Mouse (Mus musculus) forebrain, postnatal 0 days (tissue): ENCODE data around the gene Rrbp1. TPM values are rescaled to one million over a fixed set of nuclear protein-coding genes. Genes with fewer than 3 reads are reported as not detected.

Source experiments
- ATAC-seq: fragments of 200-750 bp; cut with Nextera tagmentation; 2 replicates; pipeline ENCODE4 v1.8.0; 2017; ENCODE audit warnings: mild to moderate bottlenecking, moderate library complexity
- DNase-seq: peaks from one replicate; pipeline ENCODE4 v3.0.0-alpha.2; 2015
- H3K27ac ChIP-seq: fragments of 300-500 bp; sonication (generic); 2 replicates; pipeline ENCODE4 v1.5.1; 2014; ENCODE audit warnings: low read depth, mild to moderate bottlenecking, antibody characterized with exemption, low read length, moderate library complexity, mixed read lengths
- H3K27me3 ChIP-seq: fragments of 300-500 bp; sonication (generic); 2 replicates; pipeline ENCODE4 v1.6.1; 2014; ENCODE audit warnings: mild to moderate bottlenecking, low read length, mixed read lengths; ENCODE audit not compliant: insufficient read depth
- H3K36me3 ChIP-seq: fragments of 300-500 bp; sonication (generic); 2 replicates; pipeline ENCODE4 v1.6.1; 2014; ENCODE audit warnings: mild to moderate bottlenecking, moderate library complexity; ENCODE audit not compliant: insufficient read depth
- H3K4me1 ChIP-seq: fragments of 300-500 bp; sonication (generic); 2 replicates; pipeline ENCODE4 v1.6.1; 2014; ENCODE audit warnings: antibody characterized with exemption; ENCODE audit not compliant: insufficient read depth
- H3K4me2 ChIP-seq: fragments of 300-500 bp; sonication (generic); 2 replicates; pipeline ENCODE4 v1.6.1; 2014; ENCODE audit warnings: low read depth, mild to moderate bottlenecking, moderate library complexity
- H3K4me3 ChIP-seq: fragments of 300-500 bp; sonication (generic); 2 replicates; pipeline ENCODE4 v1.5.1; 2014; ENCODE audit warnings: low read depth, low read length, mixed read lengths
- H3K9ac ChIP-seq: fragments of 300-500 bp; sonication (generic); 2 replicates; pipeline ENCODE4 v1.6.1; 2014; ENCODE audit warnings: mild to moderate bottlenecking
- H3K9me3 ChIP-seq: fragments of 300-500 bp; sonication (generic); 2 replicates; pipeline ENCODE4 v1.6.1; 2016; ENCODE audit warnings: low read length
- CTCF ChIP-seq: sonication (generic); IDR thresholded peaks from 2 replicates; pipeline ENCODE4 v1.5.1; 2016; ENCODE audit warnings: antibody characterized with exemption, control low read depth, low read depth
- WGBS: fragments of 180-500 bp; shearing (Covaris S2); extraction: QIAGEN DNeasy Blood & Tissue Kit; methylation state at CpG from one replicate; pipeline ENCODE4 v1.1.7; 2014; 5-methylcytosine and 5-hydroxymethylcytosine counted together
- polyA plus RNA-seq: library from polyadenylated mRNA; unstranded; fragments of >200 nt; fragmentation: Nextera tagmentation; extraction: Ambion mirVana; gene quantifications from 2 replicates; pipeline ENCODE4 v1.2.1, GENCODE M21; 2015
- total RNA-seq: library from RNA; depleted of rRNA; stranded (reverse); fragments of >200 nt; gene quantifications from 2 replicates; pipeline ENCODE4 v1.2.3, GENCODE M21; 2014; rRNA removed

The Rrbp1 gene
- total and polyA plus RNA-seq, 2 experiments from 2014 or later, result 19.5 to 37.1 TPM

- peak overlapping the region; percentile 81 for H3K4me3 ChIP-seq
- H3K9me3 ChIP-seq, result no peaks in the 10 kb centered on the region
- no peak for ATAC-seq
- no peak for TF ChIP-seq CTCF
- no peak for DNase-seq
- no peaks in the 10 kb centered on the region for H3K27me3 ChIP-seq
- 4% methylated on average over 10 of the region's 10 CpGs for WGBS
- peaks cover 28% of the 10 kb centered on the region for H3K4me1 ChIP-seq
- H3K4me2 ChIP-seq, result peak overlapping the region; percentile 70
- H3K9ac ChIP-seq, result peak overlapping the region; percentile 98
- H3K27ac ChIP-seq, result peak overlapping the region; percentile 96
- no peaks in the 10 kb centered on the region for H3K36me3 ChIP-seq
Measured at GRCm38 (mm10) chr2:143914221-143914620, 96.8 kb downstream of the Rrbp1 start.

GRCm38 (mm10) chr2:143912199-143912598 lies 98.9 kb downstream of the Rrbp1 start:
- ATAC-seq (no peak), DNase-seq (no peak)
- Histone ChIP-seq H3K9me3 (no peaks in the 10 kb centered on the region), H3K4me1 (peaks cover 14% of the 10 kb centered on the region), H3K27me3 (no peaks in the 10 kb centered on the region), H3K27ac (no peak overlapping the region), H3K36me3 (no peaks in the 10 kb centered on the region), H3K4me3 (no peak overlapping the region), H3K9ac (no peak overlapping the region), H3K4me2 (no peak overlapping the region)
- WGBS, result 93% methylated on average over 2 of the region's 2 CpGs
- TF ChIP-seq CTCF, result no peak

- WGBS, result 83% methylated on average over 2 of the region's 2 CpGs
Measured at GRCm38 (mm10) chr2:143909230-143909629, 101.8 kb downstream of the Rrbp1 start.

GRCm38 (mm10) chr2:143904896-143905295 lies 106.2 kb downstream of the Rrbp1 start:
- H3K4me2 ChIP-seq, result no peak overlapping the region
- no peak overlapping the region for H3K9ac ChIP-seq
- no peaks in the 10 kb centered on the region for H3K4me1 ChIP-seq
- H3K36me3 ChIP-seq, result no peaks in the 10 kb centered on the region
- ATAC-seq (no peak), DNase-seq (no peak)
- no peaks in the 10 kb centered on the region for H3K27me3 ChIP-seq
- no peak overlapping the region for H3K4me3 ChIP-seq
- WGBS, result 78% methylated on average over 5 of the region's 5 CpGs
- H3K27ac ChIP-seq, result no peak overlapping the region
- H3K9me3 ChIP-seq, result no peaks in the 10 kb centered on the region
- no peak for TF ChIP-seq CTCF

More at GRCm38 (mm10) chr2:143909230-143909629, 101.8 kb downstream of the Rrbp1 start:
- Histone ChIP-seq H3K4me3 (no peak overlapping the region), H3K27ac (no peak overlapping the region), H3K36me3 (no peaks in the 10 kb centered on the region), H3K4me1 (0 out of 2 replicates have a peak, but pooled peaks cover 4% of the 10 kb centered on the region), H3K4me2 (no peak overlapping the region), H3K9me3 (no peaks in the 10 kb centered on the region), H3K27me3 (no peaks in the 10 kb centered on the region), H3K9ac (no peak overlapping the region)
- DNase-seq, result no peak
- no peak for TF ChIP-seq CTCF
- no peak for ATAC-seq

- Histone ChIP-seq H3K27ac (no peak overlapping the region), H3K4me3 (no peak overlapping the region), H3K9ac (no peak overlapping the region), H3K36me3 (no peaks in the 10 kb centered on the region), H3K4me1 (no peaks in the 10 kb centered on the region), H3K27me3 (no peaks in the 10 kb centered on the region), H3K9me3 (no peaks in the 10 kb centered on the region), H3K4me2 (no peak overlapping the region)
- ATAC-seq (no peak), DNase-seq (no peak)
- no peak for TF ChIP-seq CTCF
- 79% methylated on average over 9 of the region's 9 CpGs for WGBS
Measured at GRCm38 (mm10) chr2:143903376-143904045, 107.6 kb downstream of the Rrbp1 start.

- Histone ChIP-seq H3K4me1 (no peaks in the 10 kb centered on the region), H3K9ac (no peak overlapping the region), H3K27me3 (no peaks in the 10 kb centered on the region), H3K4me3 (no peak overlapping the region), H3K4me2 (no peak overlapping the region), H3K36me3 (no peaks in the 10 kb centered on the region), H3K9me3 (no peaks in the 10 kb centered on the region), H3K27ac (no peak overlapping the region)
- no peak for TF ChIP-seq CTCF
- ATAC-seq, result no peak
- no peak for DNase-seq
- WGBS, result 64% methylated on average over 5 of the region's 5 CpGs
Measured at GRCm38 (mm10) chr2:143900821-143901351, 110.2 kb downstream of the Rrbp1 start.

GRCm38 (mm10) chr2:143899470-143900220 lies 111.4 kb downstream of the Rrbp1 start:
- 90% methylated on average over 9 of the region's 9 CpGs for WGBS
- H3K4me2 ChIP-seq, result no peak overlapping the region

More at GRCm38 (mm10) chr2:143899470-143900220, 111.4 kb downstream of the Rrbp1 start:
- DNase-seq (no peak), ATAC-seq (no peak)
- no peaks in the 10 kb centered on the region for H3K4me1 ChIP-seq
- H3K27me3 ChIP-seq, result no peaks in the 10 kb centered on the region
- TF ChIP-seq CTCF, result no peak
- H3K27ac ChIP-seq, result no peak overlapping the region
- H3K9ac ChIP-seq, result no peak overlapping the region
- no peak overlapping the region for H3K4me3 ChIP-seq
- no peaks in the 10 kb centered on the region for H3K36me3 ChIP-seq
- no peaks in the 10 kb centered on the region for H3K9me3 ChIP-seq

Other genes with a start within 250 kb of the Rrbp1 start
- gene Bfsp1, start 148.1 kb downstream of the Rrbp1 start, total RNA-seq, result 2.5 and 3.7 TPM in 2 replicates
- 1.3 and 1.9 TPM in 2 replicates for gene Bfsp1, start 148.1 kb downstream of the Rrbp1 start, polyA plus RNA-seq
- 409 and 455 TPM in 2 replicates for gene Dstn, start 95.9 kb downstream of the Rrbp1 start, total RNA-seq
- 497 and 512 TPM in 2 replicates for gene Dstn, start 95.9 kb downstream of the Rrbp1 start, polyA plus RNA-seq
- gene Banf2, start 21.8 kb upstream of the Rrbp1 start, total RNA-seq, result not detected in 2 replicates
- gene Banf2, start 21.8 kb upstream of the Rrbp1 start, polyA plus RNA-seq, result not detected in 2 replicates